Mouse (Mus musculus): ENCODE data around the gene Pcca.

Gene Pcca

DNA sequence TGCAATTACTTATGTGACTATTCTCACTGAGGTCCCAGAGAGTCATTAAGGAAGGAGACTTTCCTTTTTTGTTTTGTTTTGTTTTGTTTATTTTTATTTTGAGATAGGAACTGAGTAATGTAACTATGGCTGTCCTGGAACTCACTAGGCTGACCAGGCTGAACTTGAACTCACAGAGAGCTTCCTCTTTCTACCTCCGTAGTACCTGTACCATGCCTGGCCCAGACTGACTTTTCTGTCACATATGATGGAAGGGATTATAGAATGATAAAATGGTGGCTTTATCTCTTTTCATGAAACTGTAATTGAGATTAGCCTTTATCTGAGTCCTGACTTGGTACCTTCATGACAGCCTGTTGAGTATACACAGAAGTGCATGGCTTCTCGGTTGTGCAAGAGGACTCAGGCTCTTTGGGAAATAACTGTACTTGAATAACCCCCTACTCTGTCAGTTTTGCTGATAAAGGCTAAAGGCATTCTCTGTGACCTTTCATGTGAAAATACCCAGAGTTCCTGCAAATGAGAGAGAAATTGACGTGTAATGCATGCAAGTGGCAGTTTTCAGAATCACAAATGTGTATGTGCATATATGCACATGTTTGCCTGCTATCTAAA lies 115.3 kb downstream of the Pcca start:
- DNase-seq: no peak

DNA sequence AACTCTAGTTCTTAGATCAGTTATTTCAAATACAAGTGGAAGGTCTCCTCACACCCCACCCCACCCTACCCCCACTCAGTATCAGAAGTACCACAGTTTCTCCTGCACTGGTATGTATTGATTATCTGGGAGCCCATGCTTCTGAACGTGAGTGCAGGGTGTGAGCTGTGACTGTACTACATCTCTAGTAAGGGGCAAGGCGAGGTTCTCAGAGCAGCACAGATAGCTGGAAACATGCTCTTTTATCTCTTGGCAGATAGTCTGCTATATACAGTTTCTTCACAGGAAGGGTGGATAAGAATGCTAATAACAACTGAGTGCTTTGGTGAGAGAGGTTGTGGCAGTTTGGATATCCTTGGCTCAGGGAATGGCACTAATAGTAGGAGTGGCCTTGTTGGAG lies 117.6 kb downstream of the Pcca start:
- DNase-seq: no peak

DNA sequence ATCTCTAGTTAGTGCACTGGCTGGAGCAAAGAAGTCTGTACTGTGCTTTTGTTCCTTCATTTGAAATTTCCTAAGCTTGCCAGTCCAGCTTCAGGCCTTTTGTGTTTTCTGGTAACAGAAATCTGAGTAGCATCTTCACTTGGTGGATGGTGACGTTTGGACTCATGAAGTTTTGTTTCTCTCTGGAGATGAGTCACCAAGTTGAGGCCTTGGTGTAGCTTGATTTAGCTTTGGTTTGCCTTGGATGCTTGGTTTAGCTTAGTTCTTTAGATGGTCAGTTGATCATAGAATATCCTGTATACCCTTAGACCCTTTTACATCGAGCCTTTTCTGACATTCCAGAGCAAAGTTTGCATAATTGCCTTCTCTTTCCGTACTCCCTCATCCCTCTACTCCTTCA lies 141.5 kb downstream of the Pcca start:
- DNase-seq: no peak

DNA sequence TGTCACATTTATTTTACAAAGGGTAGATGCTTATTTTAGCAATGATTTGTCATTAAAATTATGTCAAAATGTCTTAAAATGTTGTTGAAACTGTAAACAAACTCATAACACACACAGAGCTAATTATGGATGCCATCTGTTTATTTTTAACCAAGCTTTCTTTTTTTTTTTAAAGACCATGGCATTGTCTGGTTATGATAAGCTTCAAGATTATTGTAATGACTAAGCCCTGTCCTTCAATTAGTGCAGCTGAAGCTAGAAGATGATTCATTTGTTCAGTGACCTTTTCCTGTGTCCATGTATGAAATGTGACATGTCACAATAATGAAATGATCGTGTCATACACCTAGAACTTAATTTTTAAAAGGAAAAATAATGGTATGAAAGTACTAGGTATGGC lies 149.5 kb downstream of the Pcca start:
- DNase-seq: no peak

DNA sequence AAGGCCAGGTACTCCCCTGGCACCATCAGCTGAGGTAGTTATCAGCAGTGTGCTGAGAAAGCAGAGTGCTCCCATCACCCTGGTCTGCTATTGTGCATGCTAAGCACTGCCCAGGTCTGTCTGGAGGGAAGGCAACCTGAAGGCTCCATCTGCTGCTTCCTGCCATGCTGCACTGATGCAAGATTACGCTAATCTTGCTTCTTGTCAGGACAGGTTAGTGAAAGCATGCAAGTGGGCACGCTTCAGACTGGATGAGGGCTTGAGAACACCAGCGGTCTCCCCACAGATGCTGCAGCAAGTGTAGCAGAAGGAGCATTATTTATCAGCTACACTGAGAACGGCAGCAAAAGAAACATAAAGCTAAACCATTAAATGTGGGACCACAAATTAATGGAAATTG lies 150.1 kb downstream of the Pcca start:
- no peak for DNase-seq

DNA sequence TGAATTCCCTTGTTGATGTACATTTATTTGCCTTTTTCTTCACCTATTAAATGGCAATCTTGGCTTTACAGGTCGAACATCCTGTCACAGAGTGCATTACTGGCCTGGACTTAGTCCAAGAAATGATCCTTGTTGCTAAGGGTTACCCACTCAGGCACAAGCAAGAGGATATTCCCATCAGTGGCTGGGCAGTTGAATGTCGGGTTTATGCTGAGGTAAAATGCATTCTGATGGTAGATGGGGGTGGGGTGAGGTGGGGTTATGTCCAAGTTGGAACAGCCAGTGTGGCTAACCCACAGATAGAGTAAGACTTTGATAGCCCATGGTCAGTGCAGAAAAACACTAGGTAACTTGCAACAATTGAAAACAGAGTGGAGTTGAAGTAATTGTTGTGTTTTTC lies 150.7 kb downstream of the Pcca start:
- DNase-seq: no peak

DNA sequence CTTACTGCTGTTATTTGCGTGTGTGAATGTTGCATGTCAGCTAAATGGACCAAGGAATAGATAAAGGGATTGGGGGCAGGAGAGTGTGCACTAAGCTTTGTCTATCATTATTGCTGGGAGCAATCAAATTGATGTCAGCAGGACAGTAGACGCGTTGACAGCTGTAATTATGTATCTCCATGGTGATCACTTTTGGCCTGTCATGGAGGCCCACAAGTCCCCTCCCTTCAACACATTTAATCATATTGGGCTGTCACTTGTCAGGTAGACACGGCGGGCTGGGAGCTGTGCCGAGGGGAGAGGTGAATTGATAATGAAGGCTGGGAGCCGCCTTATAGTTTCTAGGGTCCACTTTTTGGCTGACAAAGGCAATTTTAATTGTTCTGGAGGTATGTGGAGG lies 153.3 kb downstream of the Pcca start:
- DNase-seq: no peak

DNA sequence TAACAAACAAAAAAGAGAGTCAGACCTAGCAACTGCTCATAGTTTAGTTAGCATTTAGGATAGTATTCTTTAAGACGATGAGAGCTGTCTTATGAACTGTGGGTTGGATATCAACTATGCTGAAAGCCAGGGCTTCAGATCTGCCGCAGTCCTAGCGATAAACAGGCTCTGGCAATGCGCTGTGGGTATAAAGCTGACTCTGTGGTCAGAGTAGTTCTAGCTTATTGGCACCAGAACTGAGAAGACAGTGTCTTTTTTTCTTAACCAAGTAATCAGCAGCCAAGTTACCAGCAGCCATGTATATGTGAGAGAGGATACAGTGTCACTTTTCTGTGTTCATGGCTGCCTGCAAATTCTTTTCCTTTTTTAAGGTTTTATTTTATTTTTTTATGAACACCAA lies 154.3 kb downstream of the Pcca start:
- DNase-seq: no peak

DNA sequence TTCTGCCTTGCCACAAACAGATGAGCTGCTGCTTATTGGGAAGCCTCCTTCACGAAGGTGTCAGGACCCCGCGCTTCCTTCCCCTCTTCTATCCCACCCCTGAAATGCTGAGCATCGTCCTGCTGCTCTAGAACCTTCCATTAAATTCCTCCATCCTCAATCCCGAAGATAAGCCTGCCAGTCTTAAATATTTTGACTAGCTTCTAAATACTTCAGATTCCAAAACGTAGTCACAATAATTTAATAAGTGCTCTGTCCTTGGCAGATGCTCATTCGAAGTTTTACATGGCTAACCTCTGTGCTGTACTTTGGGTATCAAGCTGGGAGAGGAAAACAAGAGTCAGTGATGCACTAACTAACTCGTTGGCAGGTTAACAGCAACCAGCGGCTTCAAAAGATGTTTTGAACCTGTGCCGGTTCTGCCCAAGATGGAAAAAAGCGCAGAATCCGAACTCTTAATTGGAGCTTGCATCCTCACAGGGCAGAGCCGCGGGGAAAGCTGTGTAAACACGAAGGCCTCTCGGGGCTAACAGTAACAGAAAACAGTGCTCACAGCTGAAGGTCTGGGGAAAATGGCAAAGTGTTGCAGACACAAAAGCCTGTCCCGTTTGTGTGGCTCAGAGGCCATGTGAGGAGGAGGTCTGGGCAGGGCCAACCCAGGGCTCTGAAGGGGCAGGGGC lies 155.2 kb downstream of the Pcca start:
- DNase-seq: no peak

DNA sequence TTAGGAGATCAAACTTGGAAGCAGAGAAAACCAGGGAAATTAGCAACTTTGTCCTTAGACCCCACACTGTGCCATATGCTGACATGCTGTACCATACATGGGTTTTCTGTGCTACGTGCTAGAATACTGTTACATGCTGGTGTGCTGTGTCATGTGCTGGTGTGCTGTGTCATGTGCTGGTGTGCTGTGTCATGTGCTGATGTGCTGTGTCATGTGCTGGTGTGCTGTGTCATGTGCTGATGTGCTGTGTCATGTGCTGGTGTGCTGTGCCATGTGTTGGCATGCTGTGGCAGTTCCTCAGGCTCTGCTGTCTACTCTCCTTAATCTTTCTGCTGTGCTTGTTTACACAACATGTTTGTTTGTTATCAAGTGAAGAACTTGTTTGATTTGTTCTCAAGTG lies 157.4 kb downstream of the Pcca start:
- no peak for DNase-seq

DNA sequence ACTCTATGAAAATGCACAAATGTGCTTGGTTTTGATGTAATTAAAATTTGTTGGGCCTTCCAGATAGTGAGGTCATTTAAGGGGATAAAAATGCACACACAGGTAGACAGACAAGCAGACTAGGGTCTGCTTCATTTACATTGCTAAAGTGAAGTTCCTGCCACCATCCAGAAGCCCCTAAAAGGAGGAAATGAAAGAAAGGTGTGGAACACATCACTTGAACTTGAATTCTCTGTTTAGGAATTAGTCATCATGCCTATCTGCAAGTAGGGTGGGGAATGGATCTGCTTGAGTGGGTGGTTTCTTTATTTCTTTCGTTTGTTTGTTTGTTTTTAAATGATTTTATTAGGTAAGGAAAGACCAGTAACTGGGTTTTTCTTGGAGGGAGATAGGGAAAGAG lies 166.2 kb downstream of the Pcca start:
- no peak for DNase-seq

DNA sequence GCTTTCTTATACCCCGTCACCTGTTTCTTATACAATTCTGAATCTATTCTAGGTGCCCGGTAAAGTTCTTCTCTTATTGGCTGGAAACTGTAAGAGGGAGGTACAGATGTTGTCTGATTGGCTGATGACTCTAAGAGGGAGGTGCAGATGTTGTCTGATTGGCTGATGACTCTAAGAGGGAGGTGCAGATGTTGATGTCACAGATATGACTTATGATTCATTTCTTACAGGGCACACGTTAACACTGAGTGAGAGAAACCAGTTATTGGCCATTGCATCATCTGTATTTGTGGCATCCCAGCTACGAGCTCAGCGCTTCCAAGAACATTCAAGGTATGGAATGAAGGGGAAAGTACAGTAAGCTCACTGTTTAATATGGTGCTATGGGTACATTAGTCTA lies 179.7 kb downstream of the Pcca start:
- DNase-seq: no peak

DNA sequence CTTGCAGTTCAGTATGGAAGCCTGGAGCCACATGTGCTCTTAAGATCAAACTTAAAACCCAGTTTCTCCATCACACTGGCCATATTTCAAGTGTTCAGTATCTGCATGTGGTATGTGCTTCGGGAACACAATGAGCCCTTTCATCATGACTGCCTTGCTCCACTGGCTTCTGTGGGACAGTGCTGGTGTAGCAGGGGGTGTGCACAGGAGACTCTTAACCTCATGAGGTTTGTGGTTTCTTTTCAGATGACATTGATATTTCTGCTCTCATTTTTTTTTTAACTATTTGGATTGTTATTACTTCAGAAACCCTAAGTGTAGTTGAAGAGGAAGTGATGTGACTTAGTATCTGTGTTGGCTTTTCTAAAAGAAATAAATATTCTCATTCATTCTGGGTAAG lies 180.8 kb downstream of the Pcca start:
- no peak for DNase-seq

DNA sequence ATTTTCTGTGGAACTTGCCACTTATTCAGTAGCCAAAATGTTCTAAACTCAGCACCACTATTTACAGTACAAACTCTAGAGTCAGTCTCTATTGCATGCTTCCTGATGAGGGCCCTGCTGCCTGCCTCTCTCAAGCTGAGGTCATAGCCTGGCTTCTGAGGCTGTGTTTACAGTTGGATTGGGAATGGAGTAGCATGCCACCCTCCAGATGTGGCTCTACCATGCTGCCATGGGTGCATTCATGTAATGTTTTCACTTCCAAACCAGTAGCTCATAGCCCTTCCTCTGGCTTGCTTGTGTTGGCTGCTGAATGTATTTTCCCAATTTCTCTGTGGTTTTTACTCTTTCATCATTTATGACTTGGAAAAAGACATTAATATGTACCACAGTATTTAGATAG lies 181.9 kb downstream of the Pcca start:
- no peak for DNase-seq

DNA sequence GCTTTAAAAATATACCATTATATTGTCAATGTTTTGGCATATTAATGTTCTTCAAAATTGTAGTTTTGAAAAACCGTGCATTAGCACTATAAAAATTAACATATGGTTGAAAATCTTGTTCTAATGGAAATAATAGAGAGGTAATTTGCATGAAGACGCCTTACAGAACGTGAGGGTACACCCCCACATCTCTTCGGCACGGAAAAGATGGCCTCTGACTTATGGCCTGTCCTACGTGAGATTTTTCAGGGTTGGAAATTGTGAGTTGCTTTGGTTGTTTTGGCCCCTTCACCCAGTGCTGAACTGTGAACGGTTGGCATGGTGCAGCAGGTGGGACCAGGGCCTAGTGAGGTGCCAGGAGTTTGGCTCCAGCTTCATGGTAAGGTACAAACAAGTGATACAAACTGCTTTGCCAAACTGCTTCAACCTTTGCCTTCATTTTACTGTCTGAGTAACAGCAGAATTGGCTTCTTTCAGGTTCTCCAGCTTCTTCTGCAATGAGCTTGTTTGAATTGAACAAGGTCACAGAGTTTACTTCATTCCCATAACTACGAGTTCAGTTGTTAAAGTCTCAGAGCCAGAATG lies 185.5 kb downstream of the Pcca start:
- no peak for DNase-seq

DNA sequence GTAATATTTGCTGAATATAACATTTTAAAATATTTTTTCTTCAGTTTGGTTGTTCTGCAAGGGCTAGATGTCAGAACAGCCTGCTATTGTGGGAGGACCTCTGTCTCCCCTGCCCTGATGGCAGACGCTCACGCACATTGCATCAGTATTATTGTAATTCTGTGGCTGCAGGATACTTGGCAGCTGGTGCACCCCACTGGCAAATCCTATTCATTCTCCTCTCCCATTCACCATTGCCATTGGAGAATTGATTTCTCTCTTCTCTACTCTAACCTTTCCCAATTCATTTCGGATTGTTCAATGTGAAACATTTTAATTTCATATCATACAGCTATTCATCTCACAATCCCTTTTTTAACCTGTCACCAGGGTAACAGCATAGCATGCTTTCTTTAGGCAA lies 186.9 kb downstream of the Pcca start:
- DNase-seq: no peak

DNA sequence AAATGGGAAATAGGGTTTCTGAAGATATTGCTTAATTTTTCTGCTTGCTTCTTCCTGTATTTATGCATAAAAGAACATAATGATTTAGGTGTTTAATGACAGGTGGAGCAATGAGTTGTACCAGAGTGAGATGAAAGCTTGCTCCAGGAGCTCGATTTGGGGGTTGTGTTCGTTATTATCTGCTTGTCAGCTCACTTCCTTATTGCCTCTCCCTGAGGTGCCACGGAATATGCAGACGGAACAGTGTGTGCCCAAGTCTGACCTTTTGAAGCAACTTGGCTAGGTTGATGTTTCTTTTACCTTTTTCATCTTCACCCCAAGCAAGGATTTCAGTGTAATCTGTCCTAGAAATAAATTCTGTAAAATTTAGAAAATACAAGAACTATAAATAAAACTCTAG lies 187.6 kb downstream of the Pcca start:
- DNase-seq: no peak

DNA sequence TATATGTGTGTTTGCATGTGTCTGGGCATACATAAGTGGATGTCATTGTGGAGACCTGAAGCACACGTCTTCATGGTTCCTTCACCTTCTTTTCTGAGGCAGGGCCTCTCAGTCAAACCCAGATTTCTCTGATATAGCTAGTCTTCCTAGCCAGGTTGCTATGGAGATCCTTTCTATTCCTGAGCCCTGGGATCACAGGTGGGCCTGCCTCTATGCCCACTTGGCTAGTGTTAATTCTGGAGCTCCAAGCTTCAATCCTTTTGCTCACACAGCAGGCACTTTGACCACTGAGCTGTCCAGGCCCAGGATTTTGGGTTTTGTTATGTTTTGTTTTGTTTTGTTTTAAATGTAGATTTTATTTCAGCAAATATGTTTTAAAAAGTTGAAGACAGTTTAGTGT lies 192.3 kb downstream of the Pcca start:
- DNase-seq: no peak

DNA sequence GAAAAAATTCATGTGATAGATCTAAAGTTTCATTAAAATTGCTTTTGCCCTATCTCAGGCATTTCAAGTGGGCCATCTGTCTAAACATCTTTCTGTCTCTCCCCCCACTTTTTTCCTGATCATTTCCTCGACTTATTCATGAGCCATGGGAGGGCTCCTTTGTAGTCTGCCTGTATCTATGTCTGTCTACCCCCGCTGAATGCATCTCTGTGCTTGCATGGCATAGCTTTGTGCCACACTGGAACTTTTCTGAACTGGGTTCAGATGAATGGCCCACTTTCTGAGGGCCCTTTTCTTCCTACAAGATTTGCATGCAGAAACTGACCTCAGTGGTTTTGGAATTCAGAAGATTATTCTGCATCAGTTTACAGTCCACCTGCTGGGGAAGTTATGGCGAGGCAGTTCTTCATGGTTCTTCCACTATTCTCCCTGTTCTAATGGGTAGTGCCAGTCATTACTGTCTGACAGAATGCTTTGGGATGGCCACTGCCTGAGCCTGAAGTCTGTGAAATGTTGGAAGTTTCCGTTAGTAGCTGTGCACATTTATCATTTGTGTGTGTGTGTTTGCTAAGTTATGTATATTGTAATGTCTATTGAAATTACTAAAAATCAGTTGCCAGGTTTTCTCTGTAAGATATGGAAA lies 195.4 kb downstream of the Pcca start:
- no peak for DNase-seq

DNA sequence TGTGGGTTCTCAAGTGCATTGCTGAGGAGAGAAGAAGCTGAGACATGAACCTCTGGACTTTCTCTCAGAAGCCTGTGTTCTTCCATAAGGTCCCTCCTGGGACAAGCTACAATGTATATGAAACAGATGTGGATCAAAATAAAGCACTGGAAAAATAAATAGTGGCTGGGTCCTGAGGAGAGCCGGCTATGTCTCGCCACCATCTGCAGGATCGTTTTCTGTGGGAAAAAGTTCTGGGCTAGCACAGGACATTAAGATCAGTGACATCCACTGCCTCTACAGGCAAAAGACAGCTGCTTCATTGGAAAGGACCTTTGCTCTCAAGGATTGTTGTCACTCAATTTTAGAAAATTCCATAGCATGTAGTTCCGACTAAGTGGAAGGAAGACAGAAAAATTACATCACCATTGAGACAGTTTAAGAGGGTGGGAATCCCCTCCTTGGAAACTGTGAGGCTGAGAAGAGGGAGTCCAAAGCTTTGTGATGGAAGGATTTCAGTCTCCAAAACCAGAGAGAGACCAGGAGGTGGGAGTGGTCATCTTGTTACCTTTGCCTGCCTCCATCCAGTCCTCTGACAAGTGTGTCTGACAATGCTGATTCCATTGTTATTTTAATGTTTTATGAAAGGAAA lies 196.9 kb downstream of the Pcca start:
- no peak for DNase-seq

DNA sequence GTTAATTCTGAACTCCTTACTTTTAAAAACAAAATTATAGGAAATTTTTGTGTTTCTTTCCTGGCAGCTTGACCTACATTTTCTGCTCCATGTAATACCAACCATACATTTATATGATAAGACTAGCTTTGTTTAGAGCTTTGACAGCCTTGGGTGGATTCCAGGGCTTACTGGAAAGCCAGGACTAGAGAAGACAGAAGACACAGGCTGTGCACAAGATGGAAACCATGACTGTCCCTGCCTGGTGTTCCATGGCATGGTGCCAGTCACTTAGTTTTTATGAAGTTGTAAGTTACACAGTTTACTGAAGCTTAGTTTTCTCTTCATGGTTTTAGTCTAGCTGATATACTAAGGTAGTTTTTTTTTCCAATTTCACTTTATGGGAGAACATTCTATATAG lies 202.7 kb downstream of the Pcca start:
- no peak for DNase-seq

DNA sequence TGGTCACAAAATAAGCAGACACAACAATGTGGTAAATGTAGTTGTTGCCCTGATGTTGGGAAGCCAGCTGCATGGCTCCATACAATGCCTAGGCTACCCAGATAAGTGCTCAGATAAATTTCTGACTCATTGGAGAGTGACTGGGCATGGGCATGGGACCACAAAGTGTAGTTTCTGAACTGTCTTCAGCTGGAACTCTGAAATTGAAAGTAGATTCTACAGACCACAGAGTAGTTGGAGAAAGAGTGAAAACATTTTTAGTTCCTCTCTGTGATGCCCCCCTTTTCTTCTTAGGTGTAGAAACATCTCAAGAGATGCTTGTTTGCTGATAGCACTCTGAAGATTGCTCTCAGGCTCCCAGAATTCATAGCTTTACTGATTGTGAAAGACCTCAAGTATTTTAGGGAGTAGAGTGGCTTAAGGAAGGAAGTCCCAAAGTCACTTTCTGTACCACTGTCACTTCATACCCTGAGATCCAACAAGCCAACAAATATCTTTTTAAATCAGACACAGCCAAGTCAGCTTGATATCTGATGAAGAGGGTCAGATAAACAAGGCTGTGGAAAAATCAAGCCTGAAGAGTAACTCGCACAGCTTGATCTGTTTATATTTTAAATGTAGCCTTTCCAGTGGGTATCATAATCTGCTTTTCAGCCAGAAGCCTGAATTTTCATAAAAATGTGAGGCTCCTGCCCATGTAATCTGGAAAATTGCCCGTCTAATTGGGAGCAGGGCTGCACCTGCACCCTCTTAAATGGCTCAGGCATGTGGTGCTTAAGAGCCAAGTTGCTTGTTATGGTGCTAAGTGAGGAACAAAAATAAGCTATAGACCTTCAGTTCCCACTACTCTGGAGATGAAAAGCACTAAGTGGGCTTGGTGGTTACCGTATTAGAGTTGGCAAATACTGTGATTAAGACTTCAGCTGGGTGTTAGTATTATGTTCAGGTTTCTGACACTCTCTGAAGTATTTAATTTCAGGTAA lies 214.0 kb downstream of the Pcca start:
- DNase-seq: no peak

DNA sequence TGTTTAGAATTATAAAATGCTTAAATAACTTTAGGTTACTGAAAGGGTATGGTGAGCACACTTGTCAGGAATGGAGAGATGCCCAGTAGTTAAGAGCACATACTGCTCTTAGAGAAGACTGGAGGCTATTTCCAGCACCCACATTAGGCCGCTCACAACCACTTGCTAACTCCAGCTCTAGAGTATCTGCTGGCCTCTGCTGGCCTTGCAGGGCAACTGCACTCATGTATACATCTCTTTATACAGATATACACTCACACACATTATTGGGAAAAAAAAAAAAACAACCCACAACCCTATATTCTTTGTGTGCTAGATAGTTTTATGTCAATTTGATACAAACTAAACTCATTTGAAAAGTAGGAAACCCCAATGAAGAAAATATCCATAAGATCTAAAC lies 217.4 kb downstream of the Pcca start:
- no peak for DNase-seq
